Mouse (Mus musculus): Measurements from ENCODE around the gene Wnk1. TPM values are rescaled to one million over a fixed set of nuclear protein-coding genes. Genes with fewer than 3 reads are reported as not detected.

The Wnk1 gene
- polyA plus RNA-seq, 1 experiment from 2014 or later = 31.3 TPM

GRCm38 (mm10) chr6:119883151-119883550 lies 155.3 kb downstream of the Wnk1 start:
- H3K4me3 ChIP-seq = no peak overlapping the region
- H3K9ac ChIP-seq = no peak overlapping the region
- H3K36me3 ChIP-seq = no peaks in the 10 kb centered on the region
- no peaks in the 10 kb centered on the region for H3K9me3 ChIP-seq (replicated peaks)
- 56% methylated on average over 7 of the region's 7 CpGs for WGBS (ENCODE audit: insufficient replicate concordance)
- ATAC-seq = no peak
- H3K27me3 ChIP-seq (replicated peaks) = peaks cover 4% of the 10 kb centered on the region; the same call in 1 of the 2 replicates
- no peak overlapping the region for H3K4me2 ChIP-seq
- no peaks in the 10 kb centered on the region for H3K4me1 ChIP-seq
- H3K27ac ChIP-seq = no peak overlapping the region

MicroRNA genes within 50 kb of the gene (microRNA counts, 519-probe panel; counts per million panel counts)
- 582 counts per million, percentile 70 among the panel's probes with 10 or more counts for microRNA mmu-miR-706

Small RNA genes within 50 kb of the gene (microRNA-seq; reads per million reads assigned to microRNA genes)
- not detected for gene Mir706

Other genes starting within 250 kb of the Wnk1 start
- gene Erc1, start 190.5 kb downstream of the Wnk1 start, polyA plus RNA-seq (2016; fragmentation: Nextera tagmentation; extraction: Ambion mirVana) = 6.8 and 7.1 TPM in 2 replicates
- 13.7 and 13.8 TPM in 2 replicates for gene Rad52, start 136.0 kb downstream of the Wnk1 start, polyA plus RNA-seq (2016; fragmentation: Nextera tagmentation; extraction: Ambion mirVana)
- gene Ninj2, start 54.7 kb upstream of the Wnk1 start, polyA plus RNA-seq (2016; fragmentation: Nextera tagmentation; extraction: Ambion mirVana) = not detected in 2 replicates

Measured in liver, embryonic 12.5 days (tissue).